Mouse (Mus musculus): ENCODE data around the gene Cdhr4.
"Not testable (repeated sequence)": the region's sequence is repeated elsewhere in the genome, so short reads cannot be mapped to it uniquely, and the experiment has no call there.

Cdhr4 gene

GRCm38 (mm10) chr9:108003531-108003890 lies 11.2 kb downstream of the Cdhr4 start:
- DNase-seq (ENCODE audit: extremely low read depth, low read depth) = no peak

GRCm38 (mm10) chr9:108008041-108008440 lies 15.7 kb downstream of the Cdhr4 start:
- DNase-seq (ENCODE audit: extremely low read depth, low read depth) = no peak

GRCm38 (mm10) chr9:108010385-108010784 lies 18.1 kb downstream of the Cdhr4 start:
- DNase-seq (ENCODE audit: extremely low read depth, low read depth) = no peak

GRCm38 (mm10) chr9:108013577-108013976 lies 21.3 kb downstream of the Cdhr4 start:
- not testable (repeated sequence) for DNase-seq (ENCODE audit: extremely low read depth, low read depth)

- DNase-seq (ENCODE audit: extremely low read depth, low read depth) = no peak
These were observed 24.8 kb downstream of the Cdhr4 start for GRCm38 (mm10) chr9:108017127-108017526.

GRCm38 (mm10) chr9:108020741-108021140 lies 28.4 kb downstream of the Cdhr4 start:
- no peak for DNase-seq (ENCODE audit: extremely low read depth, low read depth)

GRCm38 (mm10) chr9:108023216-108023615 lies 30.9 kb downstream of the Cdhr4 start:
- no peak for DNase-seq (ENCODE audit: extremely low read depth, low read depth)

GRCm38 (mm10) chr9:108026584-108026983 lies 34.3 kb downstream of the Cdhr4 start:
- DNase-seq (ENCODE audit: extremely low read depth, low read depth) = no peak

- no peak for DNase-seq (ENCODE audit: extremely low read depth, low read depth)
These were observed 35.6 kb downstream of the Cdhr4 start for GRCm38 (mm10) chr9:108027867-108028266.

- DNase-seq (ENCODE audit: extremely low read depth, low read depth) = no peak
These were observed 39.8 kb downstream of the Cdhr4 start for GRCm38 (mm10) chr9:108032126-108032525.

GRCm38 (mm10) chr9:108035331-108036156 lies 43.2 kb downstream of the Cdhr4 start:
- peak; percentile 31 for DNase-seq (ENCODE audit: extremely low read depth, low read depth)

GRCm38 (mm10) chr9:108044751-108045492 lies 52.6 kb downstream of the Cdhr4 start:
- DNase-seq (ENCODE audit: extremely low read depth, low read depth) = no peak

GRCm38 (mm10) chr9:108046582-108046981 lies 54.3 kb downstream of the Cdhr4 start:
- no peak for DNase-seq (ENCODE audit: extremely low read depth, low read depth)

GRCm38 (mm10) chr9:108047601-108048565 lies 55.6 kb downstream of the Cdhr4 start:
- DNase-seq (ENCODE audit: extremely low read depth, low read depth) = peak; percentile 30

- peak; percentile 23 for DNase-seq (ENCODE audit: extremely low read depth, low read depth)
These were observed 56.3 kb downstream of the Cdhr4 start for GRCm38 (mm10) chr9:108048566-108048955.

- peak; percentile 96 for DNase-seq (ENCODE audit: extremely low read depth, low read depth)
These were observed 56.7 kb downstream of the Cdhr4 start, which contains the start of gene Gmppb for GRCm38 (mm10) chr9:108049016-108049455. Gmppb (plus strand) TSS chr9:108049242.

Measured in MEL-GATA-1-ER (cell line).